Mouse (Mus musculus): ENCODE measurements at regions not wholly inside any gene's neighbourhood (a gene's known extent, or its start where the extent isn't known, plus 50 kb on each side); places are given as distances from the start of the nearest gene placed in this dataset.

DNA sequence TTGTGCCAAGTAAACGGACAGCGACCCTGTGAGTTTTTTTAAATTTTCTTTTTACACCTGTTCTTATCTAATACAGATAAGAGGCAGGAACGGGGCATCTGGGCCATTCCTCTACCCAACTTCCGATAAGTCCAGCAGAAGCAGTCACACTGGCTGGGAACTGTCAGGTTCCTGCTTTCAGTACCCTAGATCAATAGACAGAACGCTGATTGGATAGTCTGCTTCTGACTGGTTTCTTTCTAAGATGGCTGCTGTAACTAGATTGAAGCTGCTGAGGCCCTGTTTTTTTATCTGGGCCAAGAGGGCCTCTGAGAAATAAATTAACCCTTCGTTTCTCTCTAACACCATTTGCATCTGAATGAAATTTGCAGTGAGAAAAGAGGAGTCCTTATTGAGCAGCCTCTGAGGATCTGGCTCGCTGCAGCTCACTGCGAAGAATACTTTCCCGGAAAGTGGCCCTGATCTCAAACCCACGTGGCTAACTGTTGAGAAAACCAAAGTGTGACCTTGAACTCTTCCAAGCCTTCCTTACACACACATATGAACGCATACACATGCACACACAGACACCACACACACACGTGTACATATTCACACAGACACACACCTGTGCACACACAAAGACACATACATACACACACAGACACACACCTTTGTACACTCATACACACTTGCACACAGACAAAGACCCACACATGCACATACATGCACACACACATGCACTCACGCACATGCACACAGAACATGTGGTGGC is 253.8 kb downstream of the Irs2 start:
- DNase-seq (ENCODE audit: extremely low spot score in 1 of 2, low spot score in 2 of 2): no peak
- intact Hi-C loops (cut with DNase I): no loop called here

DNA sequence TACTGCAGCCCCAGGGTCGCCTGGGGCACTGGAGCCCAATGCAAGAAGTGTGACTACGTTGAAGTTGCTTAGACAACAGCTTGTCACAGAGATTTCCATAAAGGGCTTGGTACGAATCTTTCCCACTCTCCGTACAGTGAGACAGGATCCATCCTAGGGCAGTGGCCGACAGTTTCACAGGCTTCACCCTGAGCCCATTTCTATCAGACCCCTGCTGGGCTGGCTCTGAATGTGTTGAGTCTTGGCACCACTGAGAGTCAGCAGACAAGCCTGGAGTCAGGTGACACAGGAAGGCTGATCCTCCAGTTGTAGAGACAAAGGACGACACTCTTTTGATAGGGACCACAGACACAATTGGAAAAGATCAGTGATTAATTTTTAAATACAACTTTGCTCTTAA is 255.2 kb downstream of the Irs2 start:
- DNase-seq (ENCODE audit: extremely low spot score in 1 of 2, low spot score in 2 of 2): no peak
- intact Hi-C loops (cut with DNase I): no loop called here

DNA sequence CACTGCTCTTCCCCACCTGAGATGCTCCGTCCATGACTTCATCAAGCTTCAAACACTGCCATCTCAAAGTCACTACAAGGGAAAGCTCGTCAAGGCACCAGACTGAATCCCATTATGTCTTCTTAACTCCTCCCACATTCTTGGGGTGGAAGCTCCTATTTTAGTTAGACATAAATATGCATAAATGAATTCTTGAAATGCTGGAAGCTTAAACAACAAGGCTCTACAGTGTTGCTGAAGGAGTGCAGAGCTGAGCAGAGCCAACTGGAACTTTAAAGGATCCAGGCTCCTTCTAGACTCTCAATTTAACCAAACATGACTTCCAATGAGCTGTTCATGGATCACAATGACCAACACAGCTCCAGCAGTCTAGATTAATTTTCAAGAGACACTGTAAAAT is 261.1 kb downstream of the Irs2 start:
- intact Hi-C loops (cut with DNase I): no loop called here
- no peak for DNase-seq (ENCODE audit: extremely low spot score in 1 of 2, low spot score in 2 of 2)

GRCm38 (mm10) chr8:10743241-10743640 is 265.0 kb downstream of the Irs2 start:
- DNase-seq (ENCODE audit: extremely low spot score in 1 of 2, low spot score in 2 of 2): no peak
- intact Hi-C loops (cut with DNase I): no loop called here

- no peak for DNase-seq (ENCODE audit: extremely low spot score in 1 of 2, low spot score in 2 of 2)
- intact Hi-C loops (cut with DNase I): no loop called here
Measured at GRCm38 (mm10) chr8:10740837-10741236, 267.4 kb downstream of the Irs2 start.

DNA sequence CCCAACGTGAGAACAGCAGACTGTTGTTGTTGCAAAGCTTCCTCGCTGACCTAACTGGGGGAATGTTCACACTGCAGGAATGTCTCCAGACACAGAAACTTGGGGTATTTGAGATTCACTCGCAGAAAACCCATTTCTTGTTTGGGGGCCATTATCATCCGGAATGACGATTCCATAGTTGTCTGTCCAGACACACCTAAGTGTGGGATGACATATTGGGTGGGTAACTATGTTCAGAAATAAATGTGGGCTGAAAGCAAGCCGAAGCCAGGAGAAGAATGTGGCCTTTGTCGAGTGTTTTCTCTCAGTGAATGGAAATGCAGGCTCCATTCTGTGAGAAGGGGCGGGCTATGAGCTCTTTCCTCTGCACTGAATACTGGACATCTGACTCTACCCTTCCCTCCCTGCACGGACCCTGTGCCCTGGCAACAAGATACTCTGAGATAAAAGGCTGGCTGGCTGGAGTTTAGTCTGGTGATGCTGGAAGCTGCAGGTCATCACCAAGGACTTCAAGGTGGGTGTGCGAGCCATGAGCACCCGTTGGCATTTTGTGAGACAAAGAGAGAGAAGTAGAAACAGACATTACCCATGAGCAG is 269.7 kb downstream of the Irs2 start:
- no peak for DNase-seq (ENCODE audit: extremely low spot score in 1 of 2, low spot score in 2 of 2)
- intact Hi-C loops (cut with DNase I): no loop called here

GRCm38 (mm10) chr8:10734746-10735145 is 273.5 kb downstream of the Irs2 start:
- intact Hi-C loops (cut with DNase I): no loop called here

DNA sequence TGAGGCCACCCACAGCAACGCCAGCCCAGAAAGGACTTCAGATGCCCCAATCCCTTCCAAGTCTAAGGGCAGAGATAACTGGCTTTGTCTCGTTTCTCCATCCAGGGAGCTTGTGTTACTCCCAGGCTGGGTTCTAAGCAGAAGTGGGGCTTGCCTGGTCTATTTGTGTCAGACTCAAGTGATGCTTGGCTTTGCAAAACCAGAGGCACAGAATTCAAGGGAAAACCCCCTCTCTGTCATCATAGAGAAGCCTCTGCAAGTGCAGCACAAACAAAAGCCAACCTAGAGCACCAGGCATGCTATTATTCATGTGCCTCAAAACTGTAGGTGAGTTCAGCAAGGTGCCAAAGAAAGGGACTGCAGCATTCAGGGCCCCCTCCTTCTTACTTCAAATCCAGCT is 284.9 kb downstream of the Irs2 start:
- intact Hi-C loops (cut with DNase I): no loop called here
- DNase-seq (ENCODE audit: extremely low spot score in 1 of 2, low spot score in 2 of 2): no peak

More at GRCm38 (mm10) chr8:10734746-10735145, 273.5 kb downstream of the Irs2 start:
- DNase-seq (ENCODE audit: extremely low spot score in 1 of 2, low spot score in 2 of 2): no peak

DNA sequence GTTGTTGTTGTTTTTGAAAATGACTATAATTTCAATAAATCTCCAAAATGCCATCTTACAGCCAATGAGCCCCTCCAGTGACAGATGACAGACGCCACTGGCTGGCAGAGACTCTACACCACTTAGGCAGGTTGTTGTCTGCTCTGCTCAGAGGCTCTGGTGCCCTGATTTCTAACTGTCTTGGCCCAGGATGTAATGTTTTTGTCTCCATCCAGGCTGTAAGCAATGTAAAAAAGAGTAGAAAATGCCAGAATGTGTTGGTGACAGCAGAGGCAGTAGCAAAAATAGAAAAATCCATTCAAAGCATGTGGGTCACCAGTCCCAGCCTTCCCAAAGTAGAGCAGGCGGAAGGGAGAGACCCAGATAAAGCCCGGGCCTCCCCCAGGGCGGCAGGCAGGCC is 285.5 kb downstream of the Irs2 start:
- intact Hi-C loops (cut with DNase I): no loop called here
- peak in 1 of 2 experiments; percentile 21 for DNase-seq (ENCODE audit: extremely low spot score in 1 of 2, low spot score in 2 of 2)

- no peak for DNase-seq (ENCODE audit: extremely low spot score in 1 of 2, low spot score in 2 of 2)
- intact Hi-C loops (cut with DNase I): no loop called here
Measured at GRCm38 (mm10) chr8:10722342-10722741, 285.9 kb downstream of the Irs2 start.

- DNase-seq (ENCODE audit: extremely low spot score in 1 of 2, low spot score in 2 of 2): no peak
- intact Hi-C loops (cut with DNase I): no loop called here
Measured at GRCm38 (mm10) chr8:10721146-10721862, 287.0 kb downstream of the Irs2 start.

- intact Hi-C loops (cut with DNase I): no loop called here
- no peak for DNase-seq (ENCODE audit: extremely low spot score in 1 of 2, low spot score in 2 of 2)
Measured at GRCm38 (mm10) chr8:10720398-10720797, 287.9 kb downstream of the Irs2 start.

DNA sequence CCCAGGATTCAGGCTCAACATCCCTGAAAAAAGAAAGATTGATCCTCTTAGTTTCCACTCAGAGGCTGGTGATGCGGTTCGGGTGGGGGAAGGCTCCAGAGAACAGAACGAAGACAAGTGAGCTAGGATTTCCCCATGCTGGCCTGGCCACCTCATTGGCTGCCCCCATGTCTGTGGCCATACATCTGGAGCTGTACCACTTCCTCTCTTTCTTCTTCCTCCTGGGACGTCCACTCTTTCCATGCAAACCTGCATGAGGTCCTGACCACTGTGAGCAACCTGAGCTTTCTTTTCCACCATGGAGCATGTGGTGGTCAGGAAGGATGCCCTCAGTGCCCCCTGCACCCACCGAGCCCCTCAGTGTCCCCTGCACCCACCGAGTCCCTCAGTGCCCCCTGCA is 288.8 kb downstream of the Irs2 start:
- peak in 1 of 2 experiments; percentile 8 for DNase-seq (ENCODE audit: extremely low spot score in 1 of 2, low spot score in 2 of 2)
- intact Hi-C loops (cut with DNase I): no loop called here

DNA sequence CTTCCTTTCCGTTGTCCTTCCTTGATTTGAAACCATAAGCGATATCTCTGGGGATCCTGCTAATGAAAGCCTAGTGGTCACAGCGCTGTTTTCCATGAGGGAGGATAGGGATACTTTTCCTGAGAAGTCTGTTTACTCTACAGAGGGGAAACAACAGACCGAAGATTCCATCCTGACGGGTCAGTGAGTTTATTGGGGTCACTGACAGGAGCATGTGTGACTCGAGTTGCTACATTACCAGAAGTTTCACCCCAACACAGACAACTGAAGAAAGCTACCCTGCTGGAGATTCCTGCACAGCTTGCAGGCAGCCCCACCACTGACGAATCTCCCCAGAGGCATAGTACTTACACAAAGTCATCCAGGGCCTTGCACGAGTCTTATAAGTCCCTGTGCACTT is 291.0 kb downstream of the Irs2 start:
- intact Hi-C loops (cut with DNase I): no loop called here
- DNase-seq (ENCODE audit: extremely low spot score in 1 of 2, low spot score in 2 of 2): no peak

DNA sequence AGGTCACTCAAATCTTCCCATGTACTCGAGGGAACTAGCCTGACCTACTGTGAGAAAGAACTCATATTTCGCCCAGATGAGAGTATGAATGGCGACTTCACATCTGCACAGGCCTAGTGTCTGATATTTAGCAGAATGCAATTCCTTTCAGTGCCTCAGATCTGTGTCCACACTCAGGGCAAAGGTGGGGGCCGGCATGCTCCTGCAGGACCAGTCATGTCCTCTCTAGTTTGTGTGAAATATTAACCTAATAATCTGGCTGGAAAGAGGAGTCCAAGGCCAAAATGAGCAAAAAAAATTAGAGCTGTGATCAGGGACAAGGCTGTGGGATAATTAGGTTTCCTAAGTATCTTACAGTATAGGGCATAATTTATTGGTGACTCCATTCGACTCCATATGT is 292.1 kb downstream of the Irs2 start:
- DNase-seq (ENCODE audit: extremely low spot score in 1 of 2, low spot score in 2 of 2): no peak
- intact Hi-C loops (cut with DNase I): no loop called here

DNA sequence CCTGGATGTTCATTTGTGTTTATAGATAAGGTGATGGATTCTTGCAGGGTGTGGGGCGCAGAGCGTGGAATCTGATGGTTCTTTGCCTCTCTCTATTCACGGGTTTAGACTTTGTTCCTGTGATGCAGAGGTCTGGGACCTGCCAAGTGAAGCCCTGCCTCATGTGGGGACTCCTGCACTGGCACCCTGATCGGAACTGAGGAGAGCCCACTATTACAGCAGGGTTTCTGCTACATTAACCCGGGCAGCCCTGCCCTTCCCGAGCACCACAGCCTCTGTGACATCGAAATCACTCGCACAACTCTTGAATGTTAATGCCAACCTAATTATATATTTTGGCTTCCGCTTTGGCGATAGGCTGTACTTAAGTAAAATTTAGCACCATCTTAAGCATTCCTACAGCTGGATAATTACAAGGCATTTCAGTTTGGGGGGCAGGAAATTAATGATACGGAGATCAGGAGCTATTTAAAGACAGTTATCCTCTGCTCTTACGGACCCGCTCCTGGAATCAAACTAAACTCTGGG is 294.7 kb downstream of the Irs2 start:
- no peak for DNase-seq (ENCODE audit: extremely low spot score in 1 of 2, low spot score in 2 of 2)
- intact Hi-C loops (cut with DNase I): no loop called here

DNA sequence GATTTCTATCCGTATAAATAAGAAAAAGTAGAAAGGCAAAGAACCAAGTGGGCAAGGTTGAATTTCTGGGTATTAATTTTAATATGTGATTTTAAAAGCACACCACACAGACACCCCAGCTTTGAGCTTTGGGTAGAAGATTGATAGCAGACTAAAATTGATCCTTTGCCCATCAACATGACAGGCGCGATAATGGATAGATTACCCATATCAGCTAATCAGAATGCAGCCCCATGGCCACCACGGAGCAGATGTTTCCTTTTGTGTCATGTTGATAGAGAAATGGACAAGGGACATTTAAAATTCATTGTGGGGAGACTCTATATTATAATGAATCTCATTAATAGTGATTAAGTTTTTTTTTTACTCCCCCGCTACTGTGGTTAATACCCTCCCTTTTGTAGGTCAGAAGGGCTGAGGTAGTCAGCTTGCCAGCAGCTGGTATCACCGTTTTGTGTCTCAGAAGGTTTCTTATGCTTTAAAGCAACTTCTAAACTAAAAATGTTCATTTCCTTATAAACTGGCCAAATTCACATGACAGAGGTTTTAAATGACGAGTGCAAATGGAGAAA is 296.1 kb downstream of the Irs2 start:
- intact Hi-C loops (cut with DNase I): no loop called here
- DNase-seq (ENCODE audit: extremely low spot score in 1 of 2, low spot score in 2 of 2): no peak

- intact Hi-C loops (cut with DNase I): no loop called here
- DNase-seq (ENCODE audit: extremely low spot score in 1 of 2, low spot score in 2 of 2): no peak
Measured at GRCm38 (mm10) chr8:10711474-10711873, 296.8 kb downstream of the Irs2 start.

DNA sequence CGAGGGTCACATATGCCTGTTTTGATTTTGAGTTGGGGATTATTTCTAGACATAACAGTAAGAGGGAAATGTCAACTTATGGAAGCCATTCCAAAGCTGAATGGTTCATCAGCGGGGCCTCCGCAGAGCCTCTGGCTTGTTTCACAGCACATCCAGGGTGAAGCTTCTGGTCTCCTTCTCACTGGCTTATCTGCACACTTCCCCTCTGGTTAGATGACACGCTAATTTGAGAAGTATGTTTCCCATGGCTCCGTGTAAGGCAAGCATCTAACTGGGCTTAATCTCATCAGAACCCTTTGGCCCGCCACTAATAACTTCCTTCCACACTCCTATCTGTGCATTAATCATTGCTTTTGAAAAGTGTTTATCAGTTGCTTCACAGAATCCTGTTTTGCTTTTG is 299.7 kb downstream of the Irs2 start:
- intact Hi-C loops (cut with DNase I): no loop called here
- DNase-seq (ENCODE audit: extremely low spot score in 1 of 2, low spot score in 2 of 2): no peak

- intact Hi-C loops (cut with DNase I): no loop called here
- DNase-seq (ENCODE audit: extremely low spot score in 1 of 2, low spot score in 2 of 2): no peak
Measured at GRCm38 (mm10) chr8:10707122-10707521, 301.1 kb downstream of the Irs2 start.

Data from left cerebral cortex, postnatal 10 days (tissue).